10 mouse cellular contexts compared by ENCODE assay signal in the genomic region with DNA sequence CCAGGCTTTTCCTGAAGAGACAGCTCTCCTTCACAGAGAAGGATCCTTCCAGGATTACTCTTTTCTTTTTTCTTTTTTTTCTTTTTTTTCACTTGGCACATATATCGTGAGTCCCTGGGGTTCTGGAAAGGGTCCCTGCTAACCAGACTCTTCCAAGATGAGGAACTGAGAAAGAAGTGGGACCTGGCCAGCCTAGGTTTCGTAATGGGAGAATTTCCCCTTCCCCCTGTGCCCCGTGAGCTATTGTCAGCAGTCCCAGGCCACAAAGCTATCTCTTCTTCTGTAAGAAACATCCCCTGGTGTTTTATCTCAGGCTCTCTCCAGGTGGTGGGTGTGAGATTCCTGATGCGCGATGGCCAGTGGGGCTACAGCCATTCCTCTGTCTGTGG. TPM values are rescaled to one million over a fixed set of nuclear protein-coding genes. Genes with fewer than 3 reads are reported as not detected.
DNase-seq lines count a peak whose midpoint lies in the region; ATAC-seq lines count a peak whose summit lies in the region.
"Had no signal": no experiment of that assay in that cellular context is flagged by ENCODE, and none has a peak within 500 bp of the region (broad histone marks: within the 10 kb centered on the region; RNA-seq: fewer than 3 reads in every experiment).

No protein-coding gene starts in this region.

- H3K27ac ChIP-seq in heart, embryonic 10.5 days = peak overlapping the region; percentile 91; the same call in 1 of the 2 replicates
- no peak overlapping the region; the same call in 1 of the 2 replicates for H3K27ac ChIP-seq in brown adipose tissue, adult 24 weeks (replicated peaks; ENCODE audit: low read depth, low read length)
- H3K27ac ChIP-seq in intestine, embryonic 14.5 days (ENCODE audit: low read depth) = no peak overlapping the region
- no peak overlapping the region for H3K27ac ChIP-seq in midbrain, embryonic 12.5 days (replicated peaks)

- peaks cover 22% of the 10 kb centered on the region for H3K36me3 ChIP-seq in heart, embryonic 10.5 days
- H3K36me3 ChIP-seq in intestine, embryonic 14.5 days (ENCODE audit: control insufficient read depth, insufficient read depth, low read length) = peaks cover 8% of the 10 kb centered on the region; the same call in 1 of the 2 replicates
- H3K36me3 ChIP-seq in midbrain, embryonic 12.5 days = no peaks in the 10 kb centered on the region

- 22% methylated on average over 5 of the region's 5 CpGs for WGBS in heart, embryonic 10.5 days
- 61% methylated on average over 5 of the region's 5 CpGs for WGBS in intestine, embryonic 14.5 days
- WGBS in midbrain, embryonic 12.5 days = 30% methylated on average over 5 of the region's 5 CpGs

- intact Hi-C loops in heart, postnatal 25 days (cut with DNase I) = no loop called here
- intact Hi-C loops in left cerebral cortex, postnatal 10 days (cut with DNase I) = no loop called here

- H3K9ac ChIP-seq in intestine, embryonic 14.5 days (ENCODE audit: low read length) = no peak overlapping the region; the same call in 1 of the 2 replicates
- H3K9ac ChIP-seq in midbrain, embryonic 12.5 days (replicated peaks) = no peak overlapping the region

- H3K27me3 ChIP-seq in heart, embryonic 10.5 days (ENCODE audit: insufficient read depth, poor library complexity, severe bottlenecking) = no peaks in the 10 kb centered on the region
- no peaks in the 10 kb centered on the region for H3K27me3 ChIP-seq in intestine, embryonic 14.5 days (replicated peaks; ENCODE audit: control insufficient read depth, insufficient read depth, low read length)
- H3K27me3 ChIP-seq in midbrain, embryonic 12.5 days = no peaks in the 10 kb centered on the region; the same call in 1 of the 2 replicates

- DNase-seq in heart, embryonic 10.5 days (ENCODE audit: low spot score) = no peak
- DNase-seq in heart, postnatal 25 days (ENCODE audit: low spot score) = no peak
- no peak for DNase-seq in intestine, embryonic 14.5 days (ENCODE audit: low spot score)
- no peak for DNase-seq in cerebellum, postnatal 14 days
- no peak for DNase-seq in left cerebral cortex, postnatal 10 days (ENCODE audit: extremely low spot score in 1 of 2, low spot score in 2 of 2)

- no peak for ATAC-seq in intestine, embryonic 14.5 days (replicated peaks; ENCODE audit: low FRiP score, low TSS enrichment, low read depth)
- no peak for ATAC-seq in midbrain, embryonic 12.5 days (ENCODE audit: low FRiP score, low read depth)
- ATAC-seq in erythroid progenitor cell, adult 5-6 weeks (replicated peaks; ENCODE audit: low FRiP score, poor library complexity, severe bottlenecking) = no peak

- no peaks in the 10 kb centered on the region for H3K9me3 ChIP-seq in heart, embryonic 10.5 days
- no peaks in the 10 kb centered on the region for H3K9me3 ChIP-seq in intestine, embryonic 14.5 days (ENCODE audit: control insufficient read depth, low read length)
- no peaks in the 10 kb centered on the region for H3K9me3 ChIP-seq in midbrain, embryonic 12.5 days

- H3K4me1 ChIP-seq in heart, embryonic 10.5 days = peaks cover 44% of the 10 kb centered on the region
- H3K4me1 ChIP-seq in brown adipose tissue, adult 24 weeks (ENCODE audit: control insufficient read depth, insufficient read depth, insufficient read length, low read length) = peaks cover 19% of the 10 kb centered on the region
- peaks cover 15% of the 10 kb centered on the region for H3K4me1 ChIP-seq in intestine, embryonic 14.5 days (replicated peaks; ENCODE audit: control insufficient read depth, insufficient read depth, low read length)
- H3K4me1 ChIP-seq in midbrain, embryonic 12.5 days = peaks cover 20% of the 10 kb centered on the region

- peak overlapping the region; percentile 78; the same call in 1 of the 2 replicates for H3K4me3 ChIP-seq in heart, embryonic 10.5 days
- H3K4me3 ChIP-seq in brown adipose tissue, adult 24 weeks (ENCODE audit: insufficient read depth, low read depth, low read length) = peak overlapping the region; percentile 70
- no peak overlapping the region for H3K4me3 ChIP-seq in intestine, embryonic 14.5 days (ENCODE audit: low read depth, low read length)
- no peak overlapping the region for H3K4me3 ChIP-seq in midbrain, embryonic 12.5 days

- H3K4me2 ChIP-seq in intestine, embryonic 14.5 days (ENCODE audit: low read length) = peak overlapping the region; percentile 82; the same call in 1 of the 2 replicates
- peak overlapping the region; percentile 71 for H3K4me2 ChIP-seq in midbrain, embryonic 12.5 days (replicated peaks)

RNA-seq across cellular contexts. Expression of gene Ctsz, which starts 0.6 kb away (rescaled TPM):
- 124 and 133 TPM in 2 replicates for polyA plus RNA-seq in heart, embryonic 10.5 days (2016; fragmentation: Nextera tagmentation; extraction: Ambion mirVana)
- 10 to 100 TPM; 29.8 to 30.8 TPM for total RNA-seq in heart, postnatal 25 days (2021)
- 155 and 162 TPM in 2 replicates for polyA plus RNA-seq in brown adipose tissue, adult 24 weeks (2012; ENCODE audit: insufficient read depth, insufficient read length, missing spikeins)
- polyA plus RNA-seq in intestine, embryonic 14.5 days (2014; fragmentation: Nextera tagmentation; extraction: Ambion mirVana) = 191 and 207 TPM in 2 replicates
- 76.6 and 89.2 TPM in 2 replicates for polyA plus RNA-seq in midbrain, embryonic 12.5 days (2016; fragmentation: Nextera tagmentation; extraction: Ambion mirVana)
- 43.2 TPM in 2 replicates for total RNA-seq in erythroid progenitor cell, adult 5-6 weeks (2015; ENCODE audit: low replicate concordance)
- total RNA-seq in erythroid progenitor cell, adult 5-6 weeks (2017; ENCODE audit: low replicate concordance) = 33.8 and 34.8 TPM in 2 replicates
- total RNA-seq in left cerebral cortex, postnatal 10 days (2021) = 10 to 100 TPM; 26.2 to 28.1 TPM

RNA-seq across cellular contexts. Expression of gene Tubb1, which starts 11.1 kb away (rescaled TPM):
- 7.6 and 12.0 TPM in 2 replicates for polyA plus RNA-seq in heart, embryonic 10.5 days (2016; fragmentation: Nextera tagmentation; extraction: Ambion mirVana)
- 1 to 10 TPM; 3.0 to 5.8 TPM for total RNA-seq in heart, postnatal 25 days (2021)
- not detected in 2 replicates for polyA plus RNA-seq in brown adipose tissue, adult 24 weeks (2012; ENCODE audit: insufficient read depth, insufficient read length, missing spikeins)
- 1.9 and 2.6 TPM in 2 replicates for polyA plus RNA-seq in intestine, embryonic 14.5 days (2014; fragmentation: Nextera tagmentation; extraction: Ambion mirVana)
- 2.7 and 3.0 TPM in 2 replicates for polyA plus RNA-seq in midbrain, embryonic 12.5 days (2016; fragmentation: Nextera tagmentation; extraction: Ambion mirVana)
- 5.4 TPM in 1 of 2 replicates, not detected in the other for total RNA-seq in erythroid progenitor cell, adult 5-6 weeks (2015; ENCODE audit: low replicate concordance)
- 2.0 and 2.3 TPM in 2 replicates for total RNA-seq in erythroid progenitor cell, adult 5-6 weeks (2017; ENCODE audit: low replicate concordance)
- not detected for total RNA-seq in left cerebral cortex, postnatal 10 days (2021)
- polyA plus RNA-seq: CD4-positive, CD25-positive, alpha-beta regulatory T cell, adult 4 months; cortical plate, adult 2 months had no signal

RNA-seq across cellular contexts. Expression of gene Nelfcd, which starts 23.8 kb away (rescaled TPM):
- 124 and 133 TPM in 2 replicates for polyA plus RNA-seq in heart, embryonic 10.5 days (2016; fragmentation: Nextera tagmentation; extraction: Ambion mirVana)
- total RNA-seq in heart, postnatal 25 days (2021) = 10 to 100 TPM; 29.0 to 30.1 TPM
- polyA plus RNA-seq in brown adipose tissue, adult 24 weeks (2012; ENCODE audit: insufficient read depth, insufficient read length, missing spikeins) = 19.5 and 27.0 TPM in 2 replicates
- polyA plus RNA-seq in intestine, embryonic 14.5 days (2014; fragmentation: Nextera tagmentation; extraction: Ambion mirVana) = 108 and 121 TPM in 2 replicates
- polyA plus RNA-seq in midbrain, embryonic 12.5 days (2016; fragmentation: Nextera tagmentation; extraction: Ambion mirVana) = 151 and 158 TPM in 2 replicates
- 88.0 and 149 TPM in 2 replicates for total RNA-seq in erythroid progenitor cell, adult 5-6 weeks (2015; ENCODE audit: low replicate concordance)
- total RNA-seq in erythroid progenitor cell, adult 5-6 weeks (2017; ENCODE audit: low replicate concordance) = 77.8 and 90.2 TPM in 2 replicates
- 10 to 100 TPM; 56.6 to 59.1 TPM for total RNA-seq in left cerebral cortex, postnatal 10 days (2021)

RNA-seq across cellular contexts. Expression of gene Atp5e, which starts 24.5 kb away (rescaled TPM):
- polyA plus RNA-seq in heart, embryonic 10.5 days (2016; fragmentation: Nextera tagmentation; extraction: Ambion mirVana) = 675 and 791 TPM in 2 replicates
- 1,000 to 10,000 TPM; 1,566 to 1,609 TPM for total RNA-seq in heart, postnatal 25 days (2021)
- polyA plus RNA-seq in brown adipose tissue, adult 24 weeks (2012; ENCODE audit: insufficient read depth, insufficient read length, missing spikeins) = 3,468 and 3,874 TPM in 2 replicates
- polyA plus RNA-seq in intestine, embryonic 14.5 days (2014; fragmentation: Nextera tagmentation; extraction: Ambion mirVana) = 891 and 949 TPM in 2 replicates
- polyA plus RNA-seq in midbrain, embryonic 12.5 days (2016; fragmentation: Nextera tagmentation; extraction: Ambion mirVana) = 754 and 756 TPM in 2 replicates
- total RNA-seq in erythroid progenitor cell, adult 5-6 weeks (2015; ENCODE audit: low replicate concordance) = 201 and 204 TPM in 2 replicates
- 130 and 183 TPM in 2 replicates for total RNA-seq in erythroid progenitor cell, adult 5-6 weeks (2017; ENCODE audit: low replicate concordance)
- total RNA-seq in left cerebral cortex, postnatal 10 days (2021) = 100 to 1,000 TPM; 368 to 383 TPM

RNA-seq across cellular contexts. Expression of gene Prelid3b, which starts 33.4 kb away (rescaled TPM):
- polyA plus RNA-seq in heart, embryonic 10.5 days (2016; fragmentation: Nextera tagmentation; extraction: Ambion mirVana) = 161 and 170 TPM in 2 replicates
- total RNA-seq in heart, postnatal 25 days (2021) = 10 to 100 TPM; 65.1 to 68.1 TPM
- polyA plus RNA-seq in brown adipose tissue, adult 24 weeks (2012; ENCODE audit: insufficient read depth, insufficient read length, missing spikeins) = 263 and 265 TPM in 2 replicates
- 114 and 120 TPM in 2 replicates for polyA plus RNA-seq in intestine, embryonic 14.5 days (2014; fragmentation: Nextera tagmentation; extraction: Ambion mirVana)
- polyA plus RNA-seq in midbrain, embryonic 12.5 days (2016; fragmentation: Nextera tagmentation; extraction: Ambion mirVana) = 102 TPM in 2 replicates
- total RNA-seq in erythroid progenitor cell, adult 5-6 weeks (2015; ENCODE audit: low replicate concordance) = 43.6 and 51.5 TPM in 2 replicates
- 86.8 and 131 TPM in 2 replicates for total RNA-seq in erythroid progenitor cell, adult 5-6 weeks (2017; ENCODE audit: low replicate concordance)
- total RNA-seq in left cerebral cortex, postnatal 10 days (2021) = 10 to 100 TPM; 47.0 to 51.8 TPM

Comparison
In these comparisons a context has a peak if more than half of its experiments do, and no peak if none do; other contexts are left out.
1. H3K4me3 ChIP-seq: peak in heart, embryonic 10.5 days (single experiment) and brown adipose tissue, adult 24 weeks (single experiment); none in intestine, embryonic 14.5 days (single experiment) and midbrain, embryonic 12.5 days (single experiment).